Mouse (Mus musculus): ENCODE measurements around the gene Stpg3.

The Stpg3 gene

DNA sequence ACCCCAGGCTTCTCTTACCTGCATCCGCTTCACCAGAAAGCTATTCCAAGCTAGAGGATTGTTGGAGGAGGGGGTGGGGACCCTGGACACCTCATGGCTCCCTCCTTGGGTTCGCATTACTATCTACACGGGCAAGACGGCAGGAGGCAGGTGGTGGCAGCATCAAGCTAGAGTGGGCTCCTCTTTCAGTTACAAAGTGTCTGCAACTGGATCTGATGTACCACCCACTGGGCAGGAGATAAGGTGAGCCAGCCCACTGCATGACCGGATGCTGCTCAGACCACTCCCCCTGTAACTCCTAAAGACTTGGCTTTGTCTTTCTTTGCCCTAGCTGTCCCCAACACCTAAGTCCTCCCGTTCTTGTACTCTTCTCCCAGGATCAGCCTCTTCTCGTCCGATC lies 22.2 kb upstream of the Stpg3 start, which contains the start of gene Rnf224:
TSS of gene Rnf224 (minus strand) at position 174 of the 400 bp plus-strand sequence.
- no peak for DNase-seq (ENCODE audit: low read depth, low spot score)

DNA sequence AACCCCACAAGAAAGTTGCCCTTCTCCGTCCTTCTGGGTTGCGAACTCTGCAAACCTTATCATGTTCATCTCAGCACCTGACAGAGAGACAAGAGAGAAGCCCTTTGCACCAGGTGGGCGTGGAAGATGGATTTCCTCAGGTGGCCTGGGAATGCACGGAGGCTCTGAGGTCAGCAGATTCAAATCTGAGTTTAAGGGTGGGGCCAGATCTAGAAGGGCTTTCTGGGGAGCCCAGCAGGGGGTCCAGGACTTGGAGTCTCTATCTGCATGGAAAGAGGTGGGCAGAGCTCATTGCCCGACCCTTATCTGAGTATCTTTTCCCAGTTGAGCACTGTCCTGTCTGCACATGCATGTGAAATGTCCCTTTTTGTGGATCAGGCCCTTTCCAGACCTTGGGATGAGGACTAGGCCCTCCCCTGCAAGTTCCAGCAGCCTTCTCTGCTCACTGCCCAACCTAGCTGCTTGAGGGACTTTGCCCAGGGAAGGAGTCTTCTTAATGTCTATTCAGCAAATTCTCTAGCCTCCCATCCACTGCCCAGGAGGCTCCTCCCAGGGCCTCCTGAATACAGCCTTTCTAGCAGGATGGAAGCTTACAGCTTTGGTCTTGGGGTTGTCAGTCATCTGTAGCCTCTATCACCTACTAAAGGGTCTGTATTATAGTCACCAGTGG lies 20.2 kb upstream of the Stpg3 start:
- DNase-seq (ENCODE audit: low read depth, low spot score) = no peak

DNA sequence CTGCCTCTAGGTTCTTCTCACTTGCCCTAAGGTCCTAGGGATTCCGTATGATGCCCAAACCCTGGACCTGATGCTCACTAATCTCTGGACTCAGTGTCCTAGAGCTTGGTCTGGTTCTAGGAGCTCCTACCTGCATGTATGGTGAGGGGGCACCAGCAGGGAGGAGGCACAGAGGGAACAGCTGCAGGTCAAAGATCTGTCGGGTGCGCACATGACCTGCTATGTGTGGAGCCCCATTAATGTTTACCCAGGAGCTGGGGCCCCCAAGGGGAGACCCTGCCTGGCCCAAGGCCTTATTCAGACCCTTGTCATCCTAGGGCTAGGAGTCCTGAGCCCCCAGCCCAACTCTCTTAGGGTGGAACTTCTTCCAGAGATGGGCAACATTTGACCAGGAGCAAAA lies 19.6 kb upstream of the Stpg3 start, which contains the start of gene Slc34a3:
TSS of gene Slc34a3 (minus strand) at position 315 of the 400 bp plus-strand sequence.
- no peak for DNase-seq (ENCODE audit: low read depth, low spot score)

DNA sequence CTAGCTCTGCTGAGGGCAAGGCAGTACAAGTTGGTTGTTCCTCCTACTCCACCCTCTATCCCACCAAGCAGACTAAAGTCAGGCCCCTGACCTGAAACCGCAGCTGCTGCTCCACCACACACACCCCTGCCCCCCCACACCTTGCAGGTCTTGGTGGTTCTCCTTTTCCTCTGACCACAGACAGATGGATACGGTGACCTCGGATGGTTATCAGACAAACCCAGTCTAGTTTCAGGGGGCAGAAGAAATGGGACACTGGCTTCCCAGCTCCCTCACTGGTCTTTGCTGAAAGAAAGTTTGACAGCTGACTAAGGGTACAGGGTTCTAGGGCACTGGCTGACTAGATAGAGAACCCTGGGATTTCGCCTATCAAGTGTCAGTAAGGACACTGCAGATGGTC lies 19.0 kb upstream of the Stpg3 start:
- no peak for DNase-seq (ENCODE audit: low read depth, low spot score)

DNA sequence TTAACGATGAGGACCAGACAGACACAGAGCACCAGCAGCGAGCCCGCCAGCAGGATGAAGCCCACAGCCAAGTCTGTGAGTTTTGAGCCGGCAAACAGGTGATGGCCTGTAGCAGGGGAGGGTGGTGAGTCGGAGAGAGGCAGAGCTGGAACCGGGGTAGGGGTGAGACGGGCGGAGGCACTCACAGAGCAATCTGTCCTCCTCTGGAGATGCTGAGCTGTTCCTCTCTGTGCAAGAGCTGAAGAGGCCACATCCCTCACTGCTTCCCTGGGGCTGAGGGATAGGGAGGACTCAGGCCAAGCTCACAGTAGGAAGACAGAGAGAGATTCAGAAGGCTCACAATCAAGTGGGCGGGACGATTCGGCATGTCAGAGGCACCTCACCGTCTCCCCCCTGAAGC lies 16.6 kb upstream of the Stpg3 start:
- DNase-seq (ENCODE audit: low read depth, low spot score) = no peak

DNA sequence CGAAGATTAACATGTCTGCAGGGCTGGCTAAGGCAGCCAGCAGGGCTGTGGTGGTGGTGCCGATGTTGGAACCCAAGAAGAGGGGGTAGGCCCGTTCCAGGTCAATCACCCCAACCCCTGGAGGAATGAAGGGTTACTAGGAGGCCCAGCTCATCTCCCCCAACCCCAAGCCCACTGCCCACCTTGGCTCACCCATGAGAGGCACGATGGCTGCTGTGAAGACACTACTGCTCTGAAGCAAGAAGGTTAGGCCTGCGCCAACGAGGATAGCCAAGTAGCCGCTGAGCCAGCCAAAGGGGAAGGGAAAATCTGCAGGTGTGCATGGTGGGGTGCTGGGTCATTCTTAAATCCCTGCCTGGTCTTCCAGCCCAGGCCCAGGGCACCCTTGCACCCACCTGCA lies 16.1 kb upstream of the Stpg3 start:
- no peak for DNase-seq (ENCODE audit: low read depth, low spot score)

DNA sequence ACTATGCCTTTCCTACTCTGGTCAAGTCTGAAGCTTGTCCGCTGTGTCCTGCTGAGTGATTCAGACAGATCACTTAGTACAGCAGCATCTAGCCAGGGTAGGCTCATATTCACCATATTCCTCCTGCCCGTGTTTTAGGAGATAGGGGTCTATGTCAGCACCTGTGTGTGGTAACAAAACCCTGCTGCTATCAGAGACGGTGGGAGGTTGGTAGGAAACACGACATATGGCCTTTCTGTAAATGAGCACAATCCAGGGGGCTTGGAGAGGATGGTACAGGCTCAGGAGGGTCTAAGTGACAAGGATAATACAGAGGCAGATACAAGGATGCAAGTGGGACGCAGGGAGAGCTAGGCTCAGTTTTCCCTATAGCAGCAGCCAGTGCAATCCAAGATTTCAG lies 15.1 kb upstream of the Stpg3 start:
- DNase-seq (ENCODE audit: low read depth, low spot score) = no peak

DNA sequence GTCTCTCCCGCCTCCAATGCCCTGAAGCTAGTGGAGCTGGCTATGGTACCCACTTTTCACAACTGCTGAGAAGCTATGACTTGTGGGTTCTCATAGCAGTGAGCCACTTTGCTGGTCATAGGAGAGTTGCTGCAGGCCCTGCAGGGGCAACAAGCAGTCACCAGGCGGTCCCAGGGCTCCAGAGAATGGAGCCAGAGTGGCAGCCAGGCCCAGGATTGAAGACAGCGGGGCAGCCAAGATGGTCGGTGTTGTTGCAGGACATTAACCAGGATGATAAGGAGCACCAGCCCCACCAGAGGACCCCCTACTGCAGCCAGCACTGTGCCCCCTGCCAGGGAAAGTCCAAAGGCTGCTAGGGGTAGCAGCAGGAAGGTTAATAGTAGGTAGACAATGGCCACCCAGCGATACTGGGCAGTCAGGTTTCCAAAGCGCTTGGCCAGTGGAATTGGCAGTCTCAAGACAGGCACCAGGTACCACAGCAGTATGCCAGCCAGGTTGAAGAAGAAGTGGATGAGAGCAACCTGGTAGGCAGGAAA lies 14.6 kb upstream of the Stpg3 start:
- no peak for DNase-seq (ENCODE audit: low read depth, low spot score)

DNA sequence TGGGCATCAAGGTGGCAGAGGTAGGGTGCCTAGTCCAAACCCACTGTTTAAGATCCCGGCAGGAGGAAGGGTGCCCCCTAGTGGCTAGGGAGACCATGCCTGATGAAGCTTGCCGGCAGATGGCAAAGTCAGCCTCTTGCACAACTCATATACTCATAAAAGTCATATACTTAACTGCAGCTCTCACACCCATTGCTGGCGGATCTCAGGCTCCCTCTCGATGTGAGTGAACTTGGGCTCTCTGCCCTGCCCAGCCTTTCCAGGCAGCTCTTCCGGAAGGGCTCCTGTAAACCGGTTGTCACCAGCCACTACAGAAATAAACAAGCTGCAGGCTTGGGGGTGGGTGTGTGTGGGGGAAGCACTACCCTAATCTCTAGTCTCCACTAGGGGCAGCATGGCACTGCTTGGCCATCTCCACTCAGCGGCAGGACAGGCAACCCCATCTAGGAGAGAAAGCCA lies 14.0 kb upstream of the Stpg3 start:
- DNase-seq (ENCODE audit: low read depth, low spot score) = peak; percentile 94

DNA sequence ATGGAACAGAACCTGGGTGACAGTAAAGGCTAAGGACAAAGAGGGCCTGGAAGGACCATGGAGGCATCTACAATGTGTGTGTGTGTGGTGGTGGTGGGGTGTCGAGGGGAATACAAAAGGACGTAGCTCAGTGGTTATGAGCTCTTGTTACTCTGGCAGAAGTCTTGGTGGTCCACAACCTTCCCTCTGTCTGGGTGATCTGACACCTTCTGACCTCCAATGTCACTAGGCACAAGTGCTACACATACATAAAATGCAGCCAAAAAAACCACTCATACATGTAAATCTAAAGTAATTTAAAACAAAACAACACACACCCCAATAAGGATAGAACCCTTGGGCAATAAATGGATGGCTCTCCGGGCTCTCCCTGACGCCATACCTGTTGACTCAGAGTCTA lies 13.0 kb upstream of the Stpg3 start:
- DNase-seq (ENCODE audit: low read depth, low spot score) = no peak

DNA sequence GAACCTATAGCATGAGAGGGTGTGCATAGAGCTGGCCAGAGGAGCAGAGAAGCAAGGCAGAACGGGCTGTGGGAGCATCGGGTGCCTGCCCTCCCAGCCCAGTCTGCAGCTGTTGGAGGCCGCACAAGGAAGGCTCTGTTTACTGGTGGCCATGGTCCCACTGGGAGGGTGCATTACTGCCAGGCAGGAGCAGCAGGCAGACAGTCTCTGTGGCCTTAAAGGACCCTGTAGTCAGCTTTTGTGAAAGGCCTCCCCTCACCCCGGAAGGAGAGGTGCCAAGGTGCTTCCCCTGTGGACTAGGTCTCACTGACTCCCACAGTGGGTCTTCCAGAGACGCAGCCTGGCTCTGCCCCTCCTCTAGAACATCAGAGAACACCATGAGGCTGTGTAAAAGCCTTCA lies 12.4 kb upstream of the Stpg3 start:
- no peak for DNase-seq (ENCODE audit: low read depth, low spot score)

DNA sequence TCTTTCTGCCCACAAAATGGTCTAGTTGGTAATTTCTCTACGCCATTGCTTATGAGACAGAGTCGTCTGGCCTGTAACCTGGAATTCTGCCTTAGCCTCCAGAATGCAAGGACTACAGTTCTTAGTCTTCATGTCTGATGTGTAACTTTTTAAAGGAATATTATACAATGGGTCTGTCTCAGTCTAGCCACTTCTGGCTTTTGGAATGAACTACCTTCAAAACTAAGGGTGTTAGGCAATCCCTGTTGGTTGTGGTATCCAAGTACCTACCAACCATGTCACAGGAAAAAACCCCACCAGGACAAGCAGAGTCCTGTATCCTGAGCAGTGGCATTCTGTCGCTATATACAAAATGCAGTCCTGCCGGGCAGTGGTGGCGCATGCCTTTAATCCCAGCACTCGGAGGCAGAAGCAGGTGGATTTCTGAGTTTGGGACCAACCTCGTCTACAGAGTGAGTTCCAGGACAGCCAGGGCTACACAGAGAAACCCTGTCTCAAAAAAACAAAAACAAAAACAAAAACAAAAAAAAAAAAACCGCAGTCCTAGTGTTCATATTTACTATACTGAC lies 11.5 kb upstream of the Stpg3 start:
- DNase-seq (ENCODE audit: low read depth, low spot score) = no peak

DNA sequence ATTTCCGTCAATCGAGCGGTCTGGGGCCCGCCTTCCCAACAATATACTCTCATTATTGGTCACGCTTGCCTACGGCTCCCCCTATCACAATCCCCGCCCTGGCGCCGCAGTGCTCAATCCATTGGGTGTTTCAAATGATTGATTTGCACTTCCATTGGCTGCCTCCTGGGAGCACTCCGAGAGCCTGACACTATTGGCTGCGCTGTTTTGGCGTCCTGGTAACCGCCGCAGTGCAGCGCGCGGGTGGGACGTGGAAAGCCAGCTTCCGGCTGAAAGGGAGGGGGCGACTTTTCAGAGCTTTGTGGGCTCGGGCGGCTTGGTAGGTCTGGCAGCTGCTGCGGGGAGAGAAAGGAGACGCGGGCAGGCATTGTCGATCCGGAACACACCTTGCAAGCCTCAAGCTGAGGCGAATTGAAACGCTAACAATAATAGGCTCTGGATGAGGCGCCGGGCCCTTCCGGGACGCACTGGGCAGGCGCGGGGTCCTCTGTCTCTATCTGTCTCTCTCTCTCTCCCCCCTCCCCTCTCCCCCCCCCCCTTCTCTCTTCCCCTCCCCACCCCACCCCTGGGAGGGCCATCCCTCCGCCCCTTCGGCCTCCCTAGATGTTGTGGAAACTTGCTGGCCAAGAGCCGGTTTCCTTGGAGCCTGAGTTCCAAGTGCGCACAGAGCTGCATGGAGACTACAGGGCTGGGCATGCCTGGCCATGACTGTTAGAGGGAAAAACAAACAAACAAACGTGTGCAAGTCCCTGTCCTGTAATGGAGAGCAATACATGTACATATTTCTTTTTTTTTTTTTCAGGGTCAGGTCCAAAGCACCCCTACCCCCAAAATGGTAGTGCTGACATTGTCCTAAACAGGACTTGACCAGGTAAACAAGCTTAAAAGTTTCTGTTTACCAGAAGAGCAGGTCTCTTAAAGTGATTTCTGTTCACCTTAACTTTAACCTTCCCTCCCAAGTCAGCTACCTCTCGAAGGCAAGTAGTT lies 10.6 kb upstream of the Stpg3 start:
- peak; percentile 99 for DNase-seq (ENCODE audit: low read depth, low spot score)

DNA sequence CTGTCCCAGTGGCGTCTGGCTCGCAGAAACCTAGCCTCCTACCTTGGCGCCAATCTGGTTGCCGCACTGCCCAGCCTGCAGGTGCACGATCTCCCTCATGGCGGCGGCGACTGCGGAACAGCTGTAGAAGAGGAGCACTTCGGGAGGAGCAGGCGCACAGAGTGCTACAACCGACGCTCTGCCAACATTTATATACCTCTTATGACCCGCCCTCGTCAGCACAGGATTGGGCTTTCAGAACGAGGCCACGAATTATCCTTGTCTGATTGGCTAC lies 10.0 kb upstream of the Stpg3 start, which contains the start of gene Tubb4b:
TSS of gene Tubb4b (minus strand) at position 211 of the 274 bp plus-strand sequence.
- no peak for DNase-seq (ENCODE audit: low read depth, low spot score)

DNA sequence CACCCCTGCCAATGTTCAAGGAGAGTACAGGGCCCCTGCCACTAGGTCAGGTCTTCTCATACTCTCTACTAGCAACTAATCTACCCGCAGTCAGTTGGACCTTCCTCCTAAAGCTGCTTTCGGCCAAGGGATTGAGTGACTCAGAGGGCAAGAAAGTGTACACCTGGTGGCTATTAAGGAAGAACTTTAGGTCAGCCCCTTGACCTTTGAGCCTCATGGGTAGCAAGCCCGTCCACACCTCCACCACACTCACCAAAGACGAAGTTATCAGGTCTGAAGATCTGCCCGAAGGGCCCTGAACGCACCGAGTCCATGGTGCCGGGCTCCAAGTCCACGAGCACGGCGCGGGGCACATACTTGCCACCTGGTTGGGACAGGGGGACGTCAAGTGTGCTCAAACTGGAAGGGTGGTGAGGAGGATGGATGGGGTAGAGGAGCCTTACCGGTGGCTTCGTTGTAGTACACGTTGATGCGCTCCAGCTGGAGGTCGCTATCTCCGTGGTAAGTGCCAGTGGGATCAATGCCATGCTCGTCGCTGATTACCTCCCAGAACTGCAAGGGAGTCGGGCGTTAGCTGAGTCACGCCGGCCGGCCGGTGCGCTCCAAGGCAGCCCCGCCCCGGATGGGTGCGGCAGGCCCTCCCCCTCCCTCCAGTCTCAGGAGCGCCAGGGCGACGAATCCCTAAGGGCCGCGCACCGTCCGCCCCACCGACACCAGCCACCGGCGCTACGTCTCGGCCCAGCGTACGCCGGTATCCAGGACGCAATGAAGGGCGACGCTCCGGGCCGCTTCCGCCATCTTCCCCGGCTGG lies 9.4 kb upstream of the Stpg3 start:
- no peak for DNase-seq (ENCODE audit: low read depth, low spot score)

DNA sequence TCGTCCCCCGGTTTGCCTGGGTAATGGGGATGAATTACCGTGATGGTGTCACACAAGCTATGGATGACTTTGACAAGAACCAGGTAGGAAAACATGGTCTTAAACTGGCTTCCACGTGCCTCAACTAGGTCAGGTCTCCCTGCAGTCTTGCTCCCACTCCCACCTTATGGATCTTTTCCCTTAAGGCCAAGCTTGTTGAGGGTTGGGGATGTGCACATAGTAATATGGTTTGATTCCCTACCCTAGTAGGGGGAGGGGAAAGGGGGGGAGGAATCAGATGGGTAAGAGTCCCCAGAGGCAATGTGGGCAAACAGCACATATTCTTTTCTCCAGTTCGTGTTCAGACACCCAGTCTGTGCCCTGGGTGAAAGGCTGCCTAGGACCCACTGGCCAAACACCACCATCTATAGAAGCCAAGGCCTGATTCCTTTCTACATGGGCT lies 6.9 kb upstream of the Stpg3 start:
- DNase-seq (ENCODE audit: low read depth, low spot score) = peak; percentile 32

DNA sequence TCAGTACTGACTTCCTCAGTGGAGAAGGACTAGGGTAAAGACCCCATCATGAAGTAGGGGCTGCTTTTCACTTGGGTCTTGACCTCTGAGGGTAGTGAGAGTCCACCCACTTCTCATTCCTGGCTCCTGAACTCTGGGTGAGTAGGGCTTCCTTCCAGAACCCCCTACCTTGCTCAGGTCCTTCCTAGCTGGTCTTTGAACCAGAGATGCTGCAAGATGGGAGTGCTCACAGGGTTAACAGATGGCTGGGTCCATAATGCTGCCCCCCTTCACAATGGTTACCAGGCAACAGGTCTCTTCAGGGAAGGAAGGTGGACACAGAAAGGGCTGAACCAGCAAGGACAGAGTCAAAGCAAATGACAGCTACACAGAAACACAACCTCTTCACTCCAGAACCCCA lies 4.0 kb upstream of the Stpg3 start, which contains the start of gene Fam166a:
TSS of gene Fam166a (plus strand) at position 301 of the 400 bp plus-strand sequence.
- DNase-seq (ENCODE audit: low read depth, low spot score) = no peak

DNA sequence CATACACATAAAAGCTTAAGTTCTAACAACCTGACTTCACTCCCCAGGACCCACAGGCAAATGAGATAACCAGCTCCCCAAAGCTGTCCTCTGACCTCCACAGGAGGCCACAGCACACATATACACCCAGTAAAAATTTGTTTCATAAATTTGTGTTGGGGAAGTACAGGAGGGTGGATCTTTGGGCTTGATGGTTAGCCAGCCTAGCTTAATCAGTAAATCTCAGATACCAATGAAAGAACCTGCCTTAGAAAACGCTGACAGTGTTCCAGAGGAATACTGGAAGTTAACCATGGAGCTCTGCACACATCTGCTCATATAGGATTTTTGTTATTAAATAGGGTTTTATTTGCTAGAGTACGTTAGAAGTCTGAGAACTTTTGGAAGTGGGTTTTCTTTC lies 3.2 kb upstream of the Stpg3 start:
- DNase-seq (ENCODE audit: low read depth, low spot score) = no peak

DNA sequence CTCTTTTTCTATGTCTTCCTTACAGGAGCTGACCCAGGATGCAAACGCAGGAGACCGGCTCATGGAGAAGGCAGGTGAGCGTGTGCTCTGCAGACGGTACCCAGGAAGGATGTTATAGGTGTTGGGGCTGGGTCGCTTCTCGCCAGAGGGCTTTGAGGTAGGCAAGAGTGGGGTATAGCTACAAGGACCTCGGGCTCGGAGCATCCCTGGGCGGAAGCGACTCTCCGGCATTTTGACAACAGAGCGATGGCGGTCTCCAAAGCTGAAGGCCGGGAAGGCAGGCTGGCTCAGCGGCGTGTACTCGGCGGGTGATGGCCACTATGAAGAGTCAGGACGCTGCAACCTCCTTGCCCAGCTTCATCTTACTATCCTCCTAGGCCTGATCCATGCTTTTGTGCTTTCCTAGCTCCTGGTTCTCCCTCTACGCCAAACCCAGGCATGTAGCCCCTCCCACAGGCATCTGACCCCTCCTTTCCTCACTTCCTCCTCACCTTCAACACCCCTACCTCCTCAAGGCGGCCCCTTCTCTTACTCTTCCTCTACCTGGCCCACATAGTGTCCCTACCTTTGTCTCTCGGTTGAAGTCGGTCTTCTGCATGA lies 1.1 kb downstream of the Stpg3 start:
- peak; percentile 81 for DNase-seq (ENCODE audit: low read depth, low spot score)

DNA sequence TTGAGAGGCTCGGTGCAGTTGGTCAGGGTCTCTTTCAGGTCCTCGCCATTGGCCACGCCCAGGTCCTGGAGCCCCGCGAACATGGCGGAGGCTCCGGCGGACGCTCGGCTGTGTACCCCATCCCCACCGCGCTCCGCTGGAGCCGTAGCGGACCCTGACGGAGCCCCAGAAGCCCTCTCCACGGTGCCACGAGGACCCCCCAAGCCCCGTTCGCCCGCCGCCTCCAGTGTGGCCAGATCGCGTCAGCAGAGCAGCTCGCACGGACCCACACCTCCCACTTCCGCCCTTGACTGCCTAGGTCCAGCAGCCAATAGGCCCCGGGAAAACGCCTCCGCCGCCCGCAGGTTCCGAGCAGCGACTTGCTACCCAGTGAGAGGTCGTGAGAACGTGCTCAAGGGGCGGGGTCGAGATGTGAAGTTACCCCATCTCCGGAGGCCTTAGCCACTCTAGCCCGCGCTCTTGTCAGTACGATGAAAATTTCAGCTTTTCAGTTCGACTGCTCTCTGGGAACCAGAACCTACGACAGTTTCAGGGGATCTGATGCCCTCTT lies 3.2 kb downstream of the Stpg3 start, which contains the start of gene Nelfb:
TSS of gene Nelfb (minus strand) at position 369 of the 550 bp plus-strand sequence.
- DNase-seq (ENCODE audit: low read depth, low spot score) = peak; percentile 98

Measured in A20 (cell line).